Mouse (Mus musculus) bone marrow macrophage, adult 2 months (primary cell): ENCODE measurements around the gene Plcxd1.

Experiments used
- CTCF ChIP-seq: IDR thresholded peaks from 2 replicates; pipeline ENCODE4 v1.5.1; 2012; ENCODE audit warnings: low read depth, mild to moderate bottlenecking, low read length, moderate library complexity
- POLR2A ChIP-seq: IDR thresholded peaks from 2 replicates; pipeline ENCODE4 v1.6.1; 2012; ENCODE audit warnings: mild to moderate bottlenecking, low read depth, low read length, borderline replicate concordance

- TF ChIP-seq CTCF = no peak
- TF ChIP-seq POLR2A = no peak
Measured at GRCm38 (mm10) chr5:110102429-110102828, 2.7 kb downstream of the Plcxd1 start.
